Mouse (Mus musculus): ENCODE results near the gene Kank2. TPM values are rescaled to one million over a fixed set of nuclear protein-coding genes. Genes with fewer than 3 reads are reported as not detected.

Gene Kank2
- polyA plus RNA-seq, 1 experiment from 2014 or later, result 21.3 TPM

GRCm38 (mm10) chr9:21831558-21832240 is 33.2 kb upstream of the Kank2 start:
- 91% methylated on average over 20 of the region's 20 CpGs for WGBS
- Histone ChIP-seq H3K4me1 (no peaks in the 10 kb centered on the region), H3K36me3 (peaks cover 81% of the 10 kb centered on the region), H3K9me3 (no peaks in the 10 kb centered on the region), H3K27ac (no peak overlapping the region), H3K9ac (no peak overlapping the region), H3K4me3 (no peak overlapping the region), H3K4me2 (replicated peaks) (no peak overlapping the region), H3K27me3 (no peaks in the 10 kb centered on the region)
- no peak for ATAC-seq (ENCODE audit: low FRiP score, low read depth)

GRCm38 (mm10) chr9:21830936-21831335 is 32.4 kb upstream of the Kank2 start:
- no peaks in the 10 kb centered on the region for H3K4me1 ChIP-seq
- 89% methylated on average over 11 of the region's 11 CpGs for WGBS
- H3K9me3 ChIP-seq, result no peaks in the 10 kb centered on the region
- H3K9ac ChIP-seq, result no peak overlapping the region
- H3K4me2 ChIP-seq (replicated peaks), result no peak overlapping the region
- no peaks in the 10 kb centered on the region for H3K27me3 ChIP-seq
- peaks cover 79% of the 10 kb centered on the region for H3K36me3 ChIP-seq
- no peak for ATAC-seq (ENCODE audit: low FRiP score, low read depth)
- H3K4me3 ChIP-seq, result no peak overlapping the region
- no peak overlapping the region for H3K27ac ChIP-seq

- no peaks in the 10 kb centered on the region for H3K9me3 ChIP-seq
- H3K4me1 ChIP-seq, result no peaks in the 10 kb centered on the region
- H3K9ac ChIP-seq, result no peak overlapping the region
- WGBS, result 84% methylated on average over 5 of the region's 5 CpGs
- no peak overlapping the region for H3K4me3 ChIP-seq
- no peaks in the 10 kb centered on the region for H3K27me3 ChIP-seq
- H3K4me2 ChIP-seq (replicated peaks), result no peak overlapping the region
- H3K27ac ChIP-seq, result no peak overlapping the region
- ATAC-seq (ENCODE audit: low FRiP score, low read depth), result no peak
- peaks cover 78% of the 10 kb centered on the region for H3K36me3 ChIP-seq
Observed at GRCm38 (mm10) chr9:21830461-21830850, 31.9 kb upstream of the Kank2 start.

- H3K36me3 ChIP-seq, result peaks cover 78% of the 10 kb centered on the region
- no peak overlapping the region for H3K4me3 ChIP-seq
- H3K4me1 ChIP-seq, result no peaks in the 10 kb centered on the region
- H3K9ac ChIP-seq, result no peak overlapping the region
- no peak for ATAC-seq (ENCODE audit: low FRiP score, low read depth)
- 91% methylated on average over 14 of the region's 14 CpGs for WGBS
- no peak overlapping the region for H3K4me2 ChIP-seq (replicated peaks)
- H3K9me3 ChIP-seq, result no peaks in the 10 kb centered on the region
- no peaks in the 10 kb centered on the region for H3K27me3 ChIP-seq
- H3K27ac ChIP-seq, result no peak overlapping the region
Observed at GRCm38 (mm10) chr9:21829834-21830460, 31.4 kb upstream of the Kank2 start.

GRCm38 (mm10) chr9:21824366-21824765 is 25.8 kb upstream of the Kank2 start:
- Histone ChIP-seq H3K27me3 (no peaks in the 10 kb centered on the region), H3K4me2 (replicated peaks) (no peak overlapping the region), H3K36me3 (peaks cover 63% of the 10 kb centered on the region), H3K4me1 (no peaks in the 10 kb centered on the region), H3K9ac (no peak overlapping the region), H3K9me3 (no peaks in the 10 kb centered on the region), H3K27ac (no peak overlapping the region), H3K4me3 (no peak overlapping the region)
- ATAC-seq (ENCODE audit: low FRiP score, low read depth), result no peak
- 61% methylated on average over 10 of the region's 10 CpGs for WGBS

GRCm38 (mm10) chr9:21823957-21824356 is 25.4 kb upstream of the Kank2 start:
- H3K4me1 ChIP-seq, result no peaks in the 10 kb centered on the region
- H3K27me3 ChIP-seq, result no peaks in the 10 kb centered on the region
- no peaks in the 10 kb centered on the region for H3K9me3 ChIP-seq
- H3K36me3 ChIP-seq, result peaks cover 64% of the 10 kb centered on the region
- no peak overlapping the region for H3K4me2 ChIP-seq (replicated peaks)
- 46% methylated on average over 4 of the region's 4 CpGs for WGBS
- no peak for ATAC-seq (ENCODE audit: low FRiP score, low read depth)
- H3K9ac ChIP-seq, result no peak overlapping the region
- no peak overlapping the region for H3K4me3 ChIP-seq
- no peak overlapping the region for H3K27ac ChIP-seq

GRCm38 (mm10) chr9:21822686-21823085 is 24.1 kb upstream of the Kank2 start:
- Histone ChIP-seq H3K4me3 (no peak overlapping the region), H3K4me2 (replicated peaks) (no peak overlapping the region), H3K4me1 (no peaks in the 10 kb centered on the region), H3K27ac (no peak overlapping the region), H3K27me3 (no peaks in the 10 kb centered on the region), H3K36me3 (peaks cover 72% of the 10 kb centered on the region), H3K9ac (no peak overlapping the region), H3K9me3 (no peaks in the 10 kb centered on the region)
- 79% methylated on average over 6 of the region's 6 CpGs for WGBS
- no peak for ATAC-seq (ENCODE audit: low FRiP score, low read depth)

GRCm38 (mm10) chr9:21820183-21820582 is 21.6 kb upstream of the Kank2 start:
- WGBS, result 85% methylated on average over 12 of the region's 12 CpGs
- Histone ChIP-seq H3K9me3 (no peaks in the 10 kb centered on the region), H3K27ac (no peak overlapping the region), H3K36me3 (peaks cover 78% of the 10 kb centered on the region), H3K4me3 (no peak overlapping the region), H3K4me2 (replicated peaks) (no peak overlapping the region), H3K4me1 (no peaks in the 10 kb centered on the region), H3K27me3 (no peaks in the 10 kb centered on the region), H3K9ac (no peak overlapping the region)
- ATAC-seq (ENCODE audit: low FRiP score, low read depth), result no peak

GRCm38 (mm10) chr9:21819181-21819729 is 20.7 kb upstream of the Kank2 start:
- 97% methylated on average over 2 of the region's 2 CpGs for WGBS
- peaks cover 79% of the 10 kb centered on the region for H3K36me3 ChIP-seq
- H3K4me2 ChIP-seq (replicated peaks), result no peak overlapping the region
- ATAC-seq (ENCODE audit: low FRiP score, low read depth), result no peak
- no peaks in the 10 kb centered on the region for H3K4me1 ChIP-seq
- no peaks in the 10 kb centered on the region for H3K9me3 ChIP-seq
- H3K27me3 ChIP-seq, result no peaks in the 10 kb centered on the region
- H3K4me3 ChIP-seq, result no peak overlapping the region
- H3K27ac ChIP-seq, result no peak overlapping the region
- H3K9ac ChIP-seq, result no peak overlapping the region

GRCm38 (mm10) chr9:21818561-21818960 is 20.0 kb upstream of the Kank2 start:
- Histone ChIP-seq H3K4me1 (no peaks in the 10 kb centered on the region), H3K36me3 (peaks cover 78% of the 10 kb centered on the region), H3K27ac (no peak overlapping the region), H3K4me3 (no peak overlapping the region), H3K9me3 (no peaks in the 10 kb centered on the region), H3K4me2 (replicated peaks) (no peak overlapping the region), H3K27me3 (no peaks in the 10 kb centered on the region), H3K9ac (no peak overlapping the region)
- 92% methylated on average over 6 of the region's 6 CpGs for WGBS
- ATAC-seq (ENCODE audit: low FRiP score, low read depth), result no peak

GRCm38 (mm10) chr9:21818125-21818524 is 19.6 kb upstream of the Kank2 start:
- peaks cover 80% of the 10 kb centered on the region for H3K36me3 ChIP-seq
- H3K27me3 ChIP-seq, result no peaks in the 10 kb centered on the region
- H3K9ac ChIP-seq, result no peak overlapping the region
- WGBS, result 85% methylated on average over 4 of the region's 4 CpGs
- no peak for ATAC-seq (ENCODE audit: low FRiP score, low read depth)
- no peak overlapping the region for H3K4me3 ChIP-seq
- no peaks in the 10 kb centered on the region for H3K9me3 ChIP-seq
- no peak overlapping the region for H3K27ac ChIP-seq
- H3K4me1 ChIP-seq, result no peaks in the 10 kb centered on the region
- H3K4me2 ChIP-seq (replicated peaks), result no peak overlapping the region

- WGBS, result 74% methylated on average over 9 of the region's 9 CpGs
- Histone ChIP-seq H3K27me3 (no peaks in the 10 kb centered on the region), H3K9ac (no peak overlapping the region), H3K4me3 (no peak overlapping the region), H3K9me3 (no peaks in the 10 kb centered on the region), H3K36me3 (peaks cover 92% of the 10 kb centered on the region), H3K4me2 (replicated peaks) (no peak overlapping the region), H3K27ac (no peak overlapping the region), H3K4me1 (no peaks in the 10 kb centered on the region)
- ATAC-seq (ENCODE audit: low FRiP score, low read depth), result no peak
Observed at GRCm38 (mm10) chr9:21816716-21817305, 18.3 kb upstream of the Kank2 start.

Data from limb, embryonic 13.5 days (tissue).